Mouse (Mus musculus) neural tube, postnatal 0 days (tissue): ENCODE measurements around the gene Gm6803. TPM values are rescaled to one million over a fixed set of nuclear protein-coding genes. Genes with fewer than 3 reads are reported as not detected.

ENCODE experiments used
- polyA plus RNA-seq: library from polyadenylated mRNA; unstranded; fragments of >200 nt; fragmentation: Nextera tagmentation; extraction: Ambion mirVana; gene quantifications from 2 replicates; pipeline ENCODE4 v1.2.1, GENCODE M21; 2015

Gm6803 gene
- polyA plus RNA-seq: not detected in 2 replicates

DNA sequence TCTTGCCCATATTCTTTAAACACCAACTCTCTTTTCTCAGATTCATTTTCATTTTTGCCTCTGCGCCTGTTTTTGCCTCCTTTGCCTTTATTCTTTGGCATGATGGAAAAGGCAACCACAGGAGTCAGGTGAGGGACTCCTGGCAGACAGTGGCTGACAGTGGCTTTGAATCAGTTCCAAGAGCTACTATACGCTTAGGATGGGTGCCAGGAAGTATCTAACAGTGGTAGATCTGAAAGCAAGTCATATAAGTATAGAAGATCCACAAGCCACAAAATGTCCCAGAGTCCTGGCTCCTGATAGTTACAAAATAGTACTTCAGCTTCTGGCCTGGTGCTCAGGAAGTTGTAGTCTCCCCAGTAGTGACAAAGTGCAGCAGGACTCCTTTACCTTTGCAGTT, at the start of gene Gm6803:
Gene Gm6803, minus strand, starts transcription at position 101 of the 400 bp plus-strand sequence.

DNA sequence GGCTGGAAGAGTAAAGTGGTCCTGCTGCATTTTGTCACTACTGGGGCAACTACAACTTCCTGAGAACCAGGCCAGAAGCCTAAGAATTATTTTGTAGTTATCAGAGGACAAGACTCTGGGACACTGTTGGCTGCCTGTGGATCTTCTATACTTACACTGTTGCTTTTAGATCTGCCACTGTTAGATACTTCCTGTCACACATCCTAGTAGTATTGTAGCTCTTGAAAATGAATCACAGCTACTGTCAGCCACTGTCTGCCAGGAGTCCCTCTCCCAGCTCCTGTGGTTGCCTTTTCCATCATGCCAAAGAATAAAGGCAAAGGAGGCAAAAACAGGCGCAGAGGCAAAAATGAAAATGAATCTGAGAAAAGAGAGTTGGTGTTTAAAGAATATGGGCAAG, 8.1 kb upstream of the Gm6803 start, which contains the start of gene Gm2056:
Gene Gm2056, plus strand, starts transcription at position 301 of the 400 bp plus-strand sequence.

DNA sequence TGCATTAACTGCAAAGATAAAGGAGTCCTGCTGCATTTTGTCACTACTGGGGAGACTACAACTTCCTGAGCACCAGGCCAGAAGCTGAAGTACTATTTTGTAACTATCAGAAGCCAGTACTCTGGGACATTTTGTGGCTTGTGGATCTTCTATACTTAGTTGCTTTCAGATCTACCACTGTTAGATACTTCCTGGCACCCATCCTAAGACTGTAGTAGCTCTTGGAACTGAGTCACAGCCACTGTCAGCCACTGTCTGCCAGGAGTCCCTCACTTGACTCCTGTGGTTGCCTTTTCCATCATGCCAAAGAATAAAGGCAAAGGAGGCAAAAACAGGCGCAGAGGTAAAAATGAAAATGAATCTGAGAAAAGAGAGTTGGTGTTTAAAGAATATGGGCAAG, 7.0 kb downstream of the Gm6803 start, which contains the start of gene Gm2075:
Gene Gm2075, plus strand, starts transcription at position 301 of the 400 bp plus-strand sequence.

Other genes with a start within 250 kb of the Gm6803 start
- gene Gm21319, start 243.0 kb downstream of the Gm6803 start, polyA plus RNA-seq: not detected in 2 replicates
- not detected in 2 replicates for gene Gm21936, start 223.3 kb downstream of the Gm6803 start, polyA plus RNA-seq
- not detected in 2 replicates for gene BB287469, start 202.2 kb downstream of the Gm6803 start, polyA plus RNA-seq
- gene Gm2001, start 176.4 kb downstream of the Gm6803 start, polyA plus RNA-seq: not detected in 2 replicates
- not detected in 2 replicates for gene Gm2016, start 144.7 kb downstream of the Gm6803 start, polyA plus RNA-seq
- not detected in 2 replicates for gene Gm2022, start 123.4 kb downstream of the Gm6803 start, polyA plus RNA-seq
- gene Gm2035, start 98.9 kb downstream of the Gm6803 start, polyA plus RNA-seq: not detected in 2 replicates
- gene Gm2042, start 64.7 kb downstream of the Gm6803 start, polyA plus RNA-seq: not detected in 2 replicates
- gene Gm2075, start 6.9 kb downstream of the Gm6803 start, polyA plus RNA-seq: not detected in 2 replicates
- gene Gm2056, start 8.2 kb upstream of the Gm6803 start, polyA plus RNA-seq: not detected in 2 replicates
- not detected in 2 replicates for gene Gm16368, start 64.9 kb upstream of the Gm6803 start, polyA plus RNA-seq
- gene Gm10436, start 163.3 kb upstream of the Gm6803 start, polyA plus RNA-seq: not detected in 2 replicates
- not detected in 2 replicates for gene Gm8332, start 231.3 kb upstream of the Gm6803 start, polyA plus RNA-seq